Mouse (Mus musculus) heart, embryonic 16.5 days (tissue): ENCODE results near the gene Csnk2a2. TPM values are rescaled to one million over a fixed set of nuclear protein-coding genes. Genes with fewer than 3 reads are reported as not detected.

Experiments used
- ATAC-seq: fragments of 200-750 bp; cut with Nextera tagmentation; replicated peaks from 2 replicates; pipeline ENCODE4 v1.8.0; 2017; ENCODE audit warnings: moderate number of reproducible peaks; ENCODE audit not compliant: insufficient read depth, low FRiP score; ENCODE audit errors: extremely low read depth
- H3K27ac ChIP-seq: fragments of 300-500 bp; sonication (generic); 2 replicates; pipeline ENCODE4 v1.5.1; 2014; ENCODE audit warnings: mild to moderate bottlenecking, low read length, control low read depth, moderate library complexity
- H3K27me3 ChIP-seq: fragments of 300-500 bp; sonication (generic); 2 replicates; pipeline ENCODE4 v1.6.1; 2014; ENCODE audit warnings: low read length, mixed read lengths; ENCODE audit not compliant: control insufficient read depth, insufficient read depth
- H3K36me3 ChIP-seq: fragments of 300-500 bp; sonication (generic); 2 replicates; pipeline ENCODE4 v1.6.1; 2014; ENCODE audit not compliant: control insufficient read depth, insufficient read depth
- H3K4me1 ChIP-seq: fragments of 300-500 bp; sonication (generic); 2 replicates; pipeline ENCODE4 v1.6.1; 2014; ENCODE audit warnings: low read length, mixed read lengths; ENCODE audit not compliant: control insufficient read depth, insufficient read depth
- H3K4me2 ChIP-seq: fragments of 300-500 bp; sonication (generic); 2 replicates; pipeline ENCODE4 v1.6.1; 2014; ENCODE audit warnings: low read depth, mild to moderate bottlenecking, control low read depth, low read length
- H3K4me3 ChIP-seq: fragments of 300-500 bp; sonication (generic); 2 replicates; pipeline ENCODE4 v1.5.1; 2014; ENCODE audit warnings: mild to moderate bottlenecking, control low read depth, low read length
- H3K9ac ChIP-seq: fragments of 300-500 bp; sonication (generic); 2 replicates; pipeline ENCODE4 v1.6.1; 2014; ENCODE audit warnings: low read length, control low read depth
- H3K9me3 ChIP-seq: fragments of 300-500 bp; sonication (generic); replicated peaks from 2 replicates; pipeline ENCODE4 v1.6.1; 2016; ENCODE audit warnings: low read length; ENCODE audit not compliant: control insufficient read depth
- WGBS: fragments of 180-500 bp; shearing (Covaris S2); extraction: QIAGEN DNeasy Blood & Tissue Kit; methylation state at CpG from one replicate; pipeline ENCODE4 v1.1.7; 2014; 5-methylcytosine and 5-hydroxymethylcytosine counted together
- polyA plus RNA-seq: library from polyadenylated mRNA; unstranded; fragments of >200 nt; fragmentation: Nextera tagmentation; extraction: Ambion mirVana; gene quantifications from 2 replicates; pipeline ENCODE4 v1.2.1, GENCODE M21; 2015

Csnk2a2 gene
- 6.0 and 6.1 TPM in 2 replicates for polyA plus RNA-seq

- Histone ChIP-seq H3K27me3 (no peaks in the 10 kb centered on the region), H3K9me3 (no peaks in the 10 kb centered on the region), H3K4me3 (peak within 1 kb of the TSS; percentile 95), H3K4me1 (peaks cover 16% of the 10 kb centered on the region), H3K36me3 (peaks cover 12% of the 10 kb centered on the region), H3K27ac (no peak within 1 kb of the TSS), H3K9ac (peak within 1 kb of the TSS; percentile 97), H3K4me2 (peak within 1 kb of the TSS; percentile 77)
- whole genome bisulfite sequencing: 79% methylated on average over 5 of the region's 5 CpGs
- ATAC-seq: no peak
Measured at GRCm38 (mm10) chr8:95490006-95490405, at the start of gene Csnk2a2. Gene Csnk2a2 (minus strand): TSS chr8:95490039.

- no peaks in the 10 kb centered on the region; the same call in 1 of the 2 replicates for H3K9me3 ChIP-seq
- WGBS: 74% methylated on average over 5 of the region's 5 CpGs
- no peaks in the 10 kb centered on the region for H3K36me3 ChIP-seq
- no peak for ATAC-seq
- H3K27ac ChIP-seq: no peak overlapping the region
- no peak overlapping the region for H3K9ac ChIP-seq
- H3K4me2 ChIP-seq: no peak overlapping the region
- H3K4me3 ChIP-seq: no peak overlapping the region
- no peaks in the 10 kb centered on the region for H3K4me1 ChIP-seq
- no peaks in the 10 kb centered on the region for H3K27me3 ChIP-seq
Measured at GRCm38 (mm10) chr8:95539487-95539886, 49.6 kb upstream of the Csnk2a2 start.

GRCm38 (mm10) chr8:95533584-95534387 lies 43.9 kb upstream of the Csnk2a2 start, which contains the start of gene Ccdc113:
Gene Ccdc113 (plus strand): TSS chr8:95534085.
- ATAC-seq: peak; percentile 78
- Histone ChIP-seq H3K9me3 (no peaks in the 10 kb centered on the region), H3K27ac (no peak within 1 kb of the TSS), H3K36me3 (no peaks in the 10 kb centered on the region), H3K4me2 (peak within 1 kb of the TSS; percentile 69), H3K4me1 (no peaks in the 10 kb centered on the region), H3K9ac (peak within 1 kb of the TSS; percentile 44), H3K4me3 (peak within 1 kb of the TSS; percentile 51), H3K27me3 (no peaks in the 10 kb centered on the region)
- WGBS: 7% methylated on average over 33 of the region's 33 CpGs

- Histone ChIP-seq H3K27me3 (no peaks in the 10 kb centered on the region), H3K4me1 (no peaks in the 10 kb centered on the region), H3K36me3 (no peaks in the 10 kb centered on the region), H3K27ac (no peak overlapping the region), H3K4me2 (no peak overlapping the region), H3K4me3 (no peak overlapping the region), H3K9me3 (no peaks in the 10 kb centered on the region), H3K9ac (no peak overlapping the region)
- WGBS: 75% methylated on average over 4 of the region's 4 CpGs
- ATAC-seq: no peak
Measured at GRCm38 (mm10) chr8:95532206-95532605, 42.4 kb upstream of the Csnk2a2 start.

- H3K27ac ChIP-seq: no peak overlapping the region
- H3K9ac ChIP-seq: no peak overlapping the region
- no peaks in the 10 kb centered on the region for H3K9me3 ChIP-seq
- H3K4me2 ChIP-seq: no peak overlapping the region
- H3K36me3 ChIP-seq: no peaks in the 10 kb centered on the region
- H3K4me3 ChIP-seq: no peak overlapping the region
- H3K27me3 ChIP-seq: no peaks in the 10 kb centered on the region
- H3K4me1 ChIP-seq: no peaks in the 10 kb centered on the region
- no peak for ATAC-seq
- whole genome bisulfite sequencing: 68% methylated on average over 9 of the region's 9 CpGs
Measured at GRCm38 (mm10) chr8:95528750-95529310, 39.0 kb upstream of the Csnk2a2 start.

- Histone ChIP-seq H3K4me3 (no peak overlapping the region), H3K4me2 (no peak overlapping the region), H3K36me3 (no peaks in the 10 kb centered on the region), H3K27ac (no peak overlapping the region), H3K27me3 (no peaks in the 10 kb centered on the region), H3K9me3 (no peaks in the 10 kb centered on the region), H3K9ac (no peak overlapping the region), H3K4me1 (no peaks in the 10 kb centered on the region)
- no peak for ATAC-seq
- WGBS: 85% methylated on average over 10 of the region's 10 CpGs
Measured at GRCm38 (mm10) chr8:95528194-95528593, 38.4 kb upstream of the Csnk2a2 start.

- Histone ChIP-seq H3K4me3 (no peak overlapping the region), H3K4me1 (no peaks in the 10 kb centered on the region), H3K27me3 (no peaks in the 10 kb centered on the region), H3K27ac (no peak overlapping the region), H3K4me2 (no peak overlapping the region), H3K9me3 (no peaks in the 10 kb centered on the region), H3K9ac (no peak overlapping the region), H3K36me3 (no peaks in the 10 kb centered on the region)
- ATAC-seq: no peak
- 70% methylated on average over 4 of the region's 4 CpGs for WGBS
Measured at GRCm38 (mm10) chr8:95523991-95524390, 34.2 kb upstream of the Csnk2a2 start.

- Histone ChIP-seq H3K4me3 (no peak overlapping the region), H3K4me1 (no peaks in the 10 kb centered on the region), H3K36me3 (no peaks in the 10 kb centered on the region), H3K4me2 (no peak overlapping the region), H3K9ac (no peak overlapping the region), H3K9me3 (no peaks in the 10 kb centered on the region), H3K27me3 (no peaks in the 10 kb centered on the region), H3K27ac (no peak overlapping the region)
- ATAC-seq: no peak
- 80% methylated on average over 6 of the region's 6 CpGs for WGBS
Measured at GRCm38 (mm10) chr8:95516928-95517327, 27.1 kb upstream of the Csnk2a2 start.

- Histone ChIP-seq H3K4me2 (no peak overlapping the region), H3K4me3 (no peak overlapping the region), H3K27me3 (no peaks in the 10 kb centered on the region), H3K36me3 (no peaks in the 10 kb centered on the region), H3K9ac (no peak overlapping the region), H3K4me1 (no peaks in the 10 kb centered on the region), H3K9me3 (no peaks in the 10 kb centered on the region), H3K27ac (no peak overlapping the region)
- no peak for ATAC-seq
- WGBS: 54% methylated on average over 4 of the region's 4 CpGs
Measured at GRCm38 (mm10) chr8:95513219-95513618, 23.4 kb upstream of the Csnk2a2 start.
